Mouse (Mus musculus) brain, embryonic 14.5 days (tissue): ENCODE results near the gene Mgrn1. TPM values are rescaled to one million over a fixed set of nuclear protein-coding genes. Genes with fewer than 3 reads are reported as not detected.

Source experiments
- DNase-seq: peaks from one replicate; pipeline ENCODE4 v3.0.0-alpha.2; 2011; ENCODE audit warnings: low read depth
- CTCF ChIP-seq: fragments of 200-500 bp; IDR thresholded peaks from 2 replicates; pipeline ENCODE4 v1.5.1; 2012; ENCODE audit warnings: inconsistent platforms, mild to moderate bottlenecking, moderate library complexity, borderline replicate concordance; ENCODE audit not compliant: insufficient read depth, insufficient read length; ENCODE audit errors: extremely low read depth
- POLR2A ChIP-seq: fragments of 200-500 bp; IDR thresholded peaks from 2 replicates; pipeline ENCODE4 v1.6.1; 2012; ENCODE audit warnings: mild to moderate bottlenecking, inconsistent platforms, borderline replicate concordance; ENCODE audit not compliant: poor library complexity, insufficient read depth, insufficient read length, severe bottlenecking; ENCODE audit errors: extremely low read depth
- polyA plus RNA-seq: library from polyadenylated mRNA; depleted of rRNA; stranded (reverse); fragments of >200 nt; gene quantifications from 2 replicates; pipeline ENCODE4 v1.2.3, GENCODE M21; 2012; rRNA removed

Mgrn1 gene
- polyA plus RNA-seq, 1 experiment, result 169 TPM

DNA sequence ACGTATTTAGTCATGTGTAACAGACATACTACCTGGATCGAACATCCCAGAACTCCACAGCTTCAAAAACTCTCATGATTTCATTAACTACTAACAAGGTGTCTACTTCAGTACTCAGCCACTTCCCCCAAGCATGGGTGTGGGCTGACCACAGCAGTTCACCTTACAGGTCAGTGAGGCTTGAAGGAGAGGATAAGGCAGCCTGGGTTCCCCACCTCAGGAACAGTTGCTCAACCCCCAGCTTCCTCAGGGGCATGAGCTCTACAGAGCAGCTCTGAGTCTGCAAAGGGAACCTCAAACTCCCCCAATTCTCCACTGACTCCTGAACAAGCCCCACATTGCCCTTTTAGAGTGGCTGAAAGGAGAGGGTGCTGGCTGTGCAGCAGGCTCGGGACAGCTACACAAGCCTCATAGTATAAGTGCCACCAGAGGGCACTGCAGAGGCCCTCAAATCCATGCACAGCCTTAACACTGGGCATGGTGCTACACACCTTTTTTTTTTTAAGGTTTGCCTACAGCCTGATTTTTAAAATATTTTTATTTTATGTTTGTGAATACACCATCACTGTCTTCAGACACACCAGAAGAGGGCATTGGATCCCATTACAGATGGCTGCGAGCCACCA lies 93.8 kb downstream of the Mgrn1 start:
- TF ChIP-seq CTCF, result peak; percentile 68
- TF ChIP-seq POLR2A, result no peak
- DNase-seq, result peak; percentile 51

DNA sequence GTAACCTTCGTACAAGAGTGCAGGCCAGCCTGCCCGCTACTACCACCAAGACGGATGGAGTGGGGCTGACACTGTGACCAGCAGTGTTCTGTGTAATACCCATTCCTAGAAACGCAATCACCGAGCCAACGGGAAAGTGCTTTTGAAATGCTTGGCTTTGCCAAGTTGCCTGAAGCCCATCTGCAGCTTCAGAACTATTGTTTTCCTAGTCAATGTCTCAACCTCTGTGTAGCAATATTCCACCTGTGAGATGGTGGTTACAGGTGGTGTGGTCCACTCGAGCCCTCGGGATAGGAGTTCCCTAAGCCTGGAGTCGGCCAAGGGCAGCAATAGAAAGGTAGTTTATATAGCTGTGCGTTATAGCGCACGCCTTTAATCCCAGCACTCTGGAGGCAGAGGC lies 98.7 kb downstream of the Mgrn1 start:
- TF ChIP-seq POLR2A, result no peak
- DNase-seq, result no peak

Other genes starting within 250 kb of the Mgrn1 start
- 6.9 and 9.9 TPM in 2 replicates for gene Vasn, start 246.3 kb upstream of the Mgrn1 start, polyA plus RNA-seq
- gene Dnaja3, start 246.3 kb upstream of the Mgrn1 start, polyA plus RNA-seq, result 23.5 and 28.7 TPM in 2 replicates
- gene Coro7, start 206.5 kb upstream of the Mgrn1 start, polyA plus RNA-seq, result 64.0 and 68.8 TPM in 2 replicates
- gene Nmral1, start 166.9 kb upstream of the Mgrn1 start, polyA plus RNA-seq, result 70.6 and 105 TPM in 2 replicates
- 52.2 and 59.0 TPM in 2 replicates for gene Hmox2, start 159.9 kb upstream of the Mgrn1 start, polyA plus RNA-seq
- 91.1 and 116 TPM in 2 replicates for gene Cdip1, start 96.0 kb upstream of the Mgrn1 start, polyA plus RNA-seq
- not detected in 2 replicates for gene 4930562C15Rik, start 50.8 kb upstream of the Mgrn1 start, polyA plus RNA-seq
- gene Ubald1, start 5.9 kb upstream of the Mgrn1 start, polyA plus RNA-seq, result 25.7 and 46.5 TPM in 2 replicates
- 102 and 141 TPM in 2 replicates for gene Nudt16l1, start 52.5 kb downstream of the Mgrn1 start, polyA plus RNA-seq
- 99.8 and 131 TPM in 2 replicates for gene Anks3, start 78.0 kb downstream of the Mgrn1 start, polyA plus RNA-seq
- gene Sept12, start 111.6 kb downstream of the Mgrn1 start, polyA plus RNA-seq, result not detected in 2 replicates
- 1.6 and 3.4 TPM in 2 replicates for gene Smim22, start 121.0 kb downstream of the Mgrn1 start, polyA plus RNA-seq
- 149 and 158 TPM in 2 replicates for gene Rogdi, start 127.3 kb downstream of the Mgrn1 start, polyA plus RNA-seq
- 169 and 172 TPM in 2 replicates for gene Glyr1, start 163.6 kb downstream of the Mgrn1 start, polyA plus RNA-seq
- 35.0 and 37.6 TPM in 2 replicates for gene Ubn1, start 163.8 kb downstream of the Mgrn1 start, polyA plus RNA-seq
- 0.71 and 1.2 TPM in 2 replicates for gene Ppl, start 246.2 kb downstream of the Mgrn1 start, polyA plus RNA-seq